Mouse (Mus musculus) CD4-positive, CD25-positive, alpha-beta regulatory T cell, adult 4 months (primary cell): ENCODE measurements around the gene Scgb1b29. TPM values are rescaled to one million over a fixed set of nuclear protein-coding genes. Genes with fewer than 3 reads are reported as not detected.
"Not testable (repeated sequence)": the region's sequence is repeated elsewhere in the genome, so short reads cannot be mapped to it uniquely, and the experiment has no call there.

Experiments used
- ATAC-seq: one replicate; pipeline ENCODE4 v1.8.0; 2017
- polyA plus RNA-seq, 2 experiments: library from polyadenylated mRNA; unstranded; fragments of 100-300 nt; shearing (Covaris generic); gene quantifications; one replicate each; pipeline ENCODE4 v1.2.1; 2017

Scgb1b29 gene
- polyA plus RNA-seq = not detected

DNA sequence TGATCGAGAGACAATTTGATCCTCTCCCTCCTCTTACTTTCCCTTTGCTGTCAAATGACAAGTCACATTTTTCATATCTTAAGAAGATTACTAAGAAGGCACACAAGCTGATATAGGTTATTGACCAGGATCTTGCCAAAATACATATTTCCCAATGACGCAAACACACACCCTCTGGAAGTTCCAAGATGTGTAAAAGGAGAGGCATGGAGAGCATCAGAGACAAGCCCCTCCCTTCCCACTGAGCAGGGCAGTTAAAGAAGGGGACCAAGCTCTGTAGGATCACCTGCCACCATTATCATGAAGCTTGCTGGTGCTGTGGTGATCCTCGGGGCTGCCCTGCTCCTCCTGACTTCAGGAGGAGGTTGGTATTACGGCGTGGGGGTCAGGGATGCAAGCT lies at the start of gene Scgb1b29:
Gene Scgb1b29, plus strand, starts transcription at position 301 of the 400 bp plus-strand sequence.
- not testable (repeated sequence) for ATAC-seq

DNA sequence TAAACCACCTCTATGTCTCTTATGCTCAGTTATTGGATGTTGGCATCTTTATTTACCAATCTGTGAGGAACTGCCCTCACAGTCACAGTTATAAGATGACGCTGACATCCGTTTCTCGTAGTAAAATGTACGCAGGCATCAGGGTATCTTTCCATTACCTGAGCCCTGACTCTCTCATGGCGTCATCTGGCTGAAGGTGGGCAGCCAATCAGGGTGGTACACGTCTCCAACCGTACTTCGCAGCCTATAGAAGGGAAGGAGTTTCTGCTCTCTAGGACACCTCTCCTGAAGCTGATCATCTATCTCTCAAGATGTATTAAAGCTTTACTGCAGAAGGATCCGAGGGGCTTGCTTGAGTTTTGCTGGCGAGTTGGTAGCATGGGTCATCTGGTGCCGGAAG lies 12.7 kb upstream of the Scgb1b29 start:
- not testable (repeated sequence) for ATAC-seq

Other genes starting within 250 kb of the Scgb1b29 start
- not detected for gene Scgb2b11, start 230.4 kb upstream of the Scgb1b29 start, polyA plus RNA-seq
- gene Scgb1b11, start 218.7 kb upstream of the Scgb1b29 start, polyA plus RNA-seq = not detected
- gene Scgb2b12, start 114.3 kb upstream of the Scgb1b29 start, polyA plus RNA-seq = not detected
- not detected for gene Scgb1b12, start 107.4 kb upstream of the Scgb1b29 start, polyA plus RNA-seq